Mouse (Mus musculus): ENCODE results near the gene Cxcl12. TPM values are rescaled to one million over a fixed set of nuclear protein-coding genes. Genes with fewer than 3 reads are reported as not detected.

Gene Cxcl12
- total RNA-seq, 2 experiments from 2014 or later, result 99.5 to 115 TPM

DNA sequence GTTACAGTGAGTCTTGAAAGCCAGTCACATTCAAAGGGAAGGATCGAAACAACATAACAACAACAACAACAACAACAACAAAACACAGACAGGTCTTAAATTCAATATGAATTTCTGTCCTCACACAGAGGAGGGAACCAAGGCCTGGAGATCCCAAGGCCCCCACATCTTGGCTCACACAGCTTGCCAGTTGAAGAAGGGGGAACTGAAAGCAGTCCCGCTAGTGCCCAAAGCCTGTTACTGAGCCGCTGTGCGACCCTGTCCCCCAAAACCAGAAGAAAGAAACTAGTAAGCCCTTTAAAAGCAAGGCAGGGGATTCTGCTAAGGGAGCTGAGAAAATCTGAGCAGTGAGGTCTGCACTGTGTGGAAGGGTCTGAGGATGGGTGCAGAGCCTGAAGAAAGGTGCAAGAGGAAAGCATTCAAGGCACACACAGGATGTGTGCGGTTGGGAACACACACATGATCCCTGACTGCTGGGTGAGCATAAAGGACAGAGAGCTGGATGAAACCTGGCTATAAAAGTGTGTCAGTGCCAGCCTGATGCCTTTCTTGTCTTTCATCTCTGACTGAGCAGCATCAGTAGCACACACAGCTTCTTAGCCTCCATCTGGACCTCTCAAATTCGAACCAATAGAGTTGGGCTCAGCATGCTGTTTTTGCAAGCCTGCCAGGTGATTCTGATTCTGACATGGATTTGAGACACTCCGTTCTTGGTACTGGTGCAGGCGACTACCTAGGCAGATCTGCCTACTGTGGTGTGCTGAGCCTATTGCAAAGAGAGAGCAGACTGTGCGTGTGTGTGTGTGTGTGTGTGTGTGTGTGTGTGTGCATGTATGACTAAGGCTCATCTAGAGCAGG, 50.3 kb downstream of the Cxcl12 start:
- intact Hi-C loops (cut with DNase I), result no loop called here
- DNase-seq, result no peak

DNA sequence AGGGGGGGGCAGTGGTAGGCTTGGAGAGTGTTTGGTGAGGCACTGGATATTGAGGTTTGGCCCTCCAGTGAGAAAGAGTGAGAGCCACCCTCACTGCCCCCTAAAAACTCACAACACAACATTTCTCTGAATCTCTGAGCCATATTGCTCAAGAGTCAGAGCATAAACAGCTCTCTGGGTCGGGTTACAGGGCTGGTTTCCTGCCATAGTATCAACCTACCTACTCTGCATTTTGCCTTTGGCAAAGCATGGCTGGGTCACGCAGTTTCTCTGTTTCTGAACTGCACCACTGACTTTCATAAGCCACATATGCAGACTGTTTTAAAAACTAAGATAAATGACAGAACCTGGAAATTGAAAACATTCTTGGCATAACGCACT, 51.0 kb downstream of the Cxcl12 start:
- intact Hi-C loops (cut with DNase I), result no loop called here
- no peak for DNase-seq

DNA sequence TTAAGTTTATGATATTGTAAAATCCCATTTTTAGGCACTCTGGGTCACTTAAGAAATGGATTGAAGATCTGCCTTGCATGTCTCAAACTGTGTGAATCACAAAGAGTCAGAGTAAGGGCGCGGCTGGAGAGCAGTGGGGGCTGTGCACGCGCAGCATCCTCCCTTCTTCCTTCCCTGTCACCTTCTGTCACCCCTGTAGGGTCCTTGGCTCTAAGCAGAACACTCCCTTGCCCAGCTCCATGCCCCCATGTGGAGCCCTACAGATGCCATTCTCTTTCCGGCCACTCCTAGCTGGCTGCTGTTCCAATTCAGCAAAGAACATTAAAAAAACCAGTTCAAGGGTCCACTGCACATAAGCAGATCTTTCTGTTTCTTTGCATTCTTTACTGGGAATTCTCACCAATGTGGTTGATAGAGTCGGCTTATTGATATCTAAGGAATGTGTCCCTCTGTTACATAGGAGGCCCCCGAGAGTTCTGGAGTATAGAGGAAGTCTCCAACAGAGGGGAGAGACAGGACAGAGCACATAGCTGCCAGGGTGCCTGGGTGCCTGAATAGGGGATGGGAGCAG, 51.7 kb downstream of the Cxcl12 start:
- no peak for DNase-seq
- intact Hi-C loops (cut with DNase I), result no loop called here

DNA sequence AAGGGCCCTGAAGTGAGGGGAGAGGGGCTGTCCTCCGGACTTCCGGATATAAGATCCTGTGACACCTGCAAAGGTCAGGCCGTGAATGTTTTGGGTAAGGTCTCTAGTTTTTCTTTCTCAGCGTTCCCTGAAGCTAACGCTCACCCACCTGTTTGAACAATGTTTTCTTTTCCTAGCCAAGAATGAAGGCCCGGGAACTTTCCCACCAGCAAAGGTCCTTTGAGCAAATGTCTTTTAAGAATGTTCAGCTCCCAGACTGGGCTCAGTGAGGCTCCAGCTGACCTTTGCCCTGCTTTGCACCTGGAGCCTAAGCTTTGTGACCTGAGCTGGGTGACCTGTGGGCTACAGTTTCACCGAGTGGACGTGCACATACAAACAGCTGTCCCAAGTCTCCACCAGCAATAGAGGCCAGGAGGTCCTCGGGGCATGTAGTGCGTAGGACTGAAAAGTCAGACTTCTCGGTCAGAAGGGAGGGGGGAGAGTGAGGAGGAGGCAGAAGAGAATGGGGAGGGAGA, 52.6 kb downstream of the Cxcl12 start:
- intact Hi-C loops (cut with DNase I), result no loop called here
- DNase-seq, result no peak
